In genomic region chr13:112016280-112016679, GRCm38 (mm10) we compare ENCODE assay signal across 21 mouse cellular contexts.
A peak's percentile ranks its signal among the peaks of the same experiment; 100 is the strongest.
DNase-seq lines count a peak whose midpoint lies in the region; ATAC-seq and TF ChIP-seq lines count a peak whose summit lies in the region.
"Had no signal": no experiment of that assay in that cellular context is flagged by ENCODE, and none has a peak within 500 bp of the region (broad histone marks: within the 10 kb centered on the region; RNA-seq: fewer than 3 reads in every experiment).

No protein-coding gene starts in this region.

- H3K4me3 ChIP-seq in MEL (ENCODE audit: control insufficient read depth in 1 of 2, insufficient read depth in 1 of 2, low read depth in 2 of 2, low read length in 2 of 2), result no peak overlapping the region
- H3K4me3 ChIP-seq in liver, embryonic 13.5 days (replicated peaks), result no peak overlapping the region
- H3K4me3 ChIP-seq: forebrain, embryonic 12.5 days; gastrocnemius, adult 2 months; heart, embryonic 10.5 days; lung, embryonic 15.5 days; myocyte; neural tube, embryonic 13.5 days had no signal

- peaks cover 0 to 2% of the 10 kb centered on the region in 2 experiments; a peak in 2 of 4 replicates for H3K27me3 ChIP-seq in MEL (ENCODE audit: control insufficient read depth in 1 of 2, insufficient read depth in 2 of 2, low read length in 2 of 2)
- peaks cover 4% of the 10 kb centered on the region for H3K27me3 ChIP-seq in liver, embryonic 13.5 days
- H3K27me3 ChIP-seq: forebrain, embryonic 12.5 days; lung, embryonic 15.5 days; neural tube, embryonic 13.5 days had no signal

- no peak for TF ChIP-seq POLR2A in MEL (IDR thresholded peaks at IDR 0.05; ENCODE audit: control insufficient read depth in 1 of 2, insufficient read depth in 1 of 2, low read depth in 1 of 2, low read length in 2 of 2, poor library complexity in 1 of 2)

- H3K9ac ChIP-seq in MEL (ENCODE audit: control insufficient read depth, low read depth, low read length, poor library complexity, severe bottlenecking), result no peak overlapping the region
- peak overlapping the region; percentile 45 for H3K9ac ChIP-seq in liver, embryonic 13.5 days
- H3K9ac ChIP-seq: forebrain, embryonic 12.5 days; hindbrain, embryonic 14.5 days; lung, embryonic 15.5 days; neural tube, embryonic 13.5 days had no signal

- H3K9me3 ChIP-seq in MEL (replicated peaks; ENCODE audit: insufficient read depth, low read length), result no peaks in the 10 kb centered on the region
- 0 out of 2 replicates have a peak, but pooled peaks cover 3% of the 10 kb centered on the region for H3K9me3 ChIP-seq in liver, embryonic 13.5 days (replicated peaks)
- H3K9me3 ChIP-seq: forebrain, embryonic 12.5 days; lung, embryonic 15.5 days; neural tube, embryonic 13.5 days had no signal

- no peak for TF ChIP-seq CTCF in MEL (IDR thresholded peaks at IDR 0.05 in 2 of 3, conservative IDR thresholded peaks at IDR 0.05 in 1 of 3; ENCODE audit: control insufficient read depth in 1 of 3, insufficient read depth in 1 of 3, low read depth in 2 of 3, low read length in 3 of 3, poor library complexity in 1 of 3, severe bottlenecking in 1 of 3)

- H3K36me3 ChIP-seq in MEL (ENCODE audit: control insufficient read depth in 1 of 2, insufficient read depth in 2 of 2, low read length in 2 of 2), result no peaks in the 10 kb centered on the region
- no peaks in the 10 kb centered on the region for H3K36me3 ChIP-seq in liver, embryonic 13.5 days
- H3K36me3 ChIP-seq: forebrain, embryonic 12.5 days; heart, embryonic 10.5 days; lung, embryonic 15.5 days; neural tube, embryonic 13.5 days had no signal

- no peak for DNase-seq in MEL (ENCODE audit: low read depth, low spot score)
- DNase-seq in liver, embryonic 13.5 days, result peak; percentile 60
- DNase-seq in layer of hippocampus, adult 11-12 months (ENCODE audit: low spot score), result no peak
- DNase-seq in left cerebral cortex, adult 9 months (ENCODE audit: low spot score in 2 of 2), result no peak
- no peak for DNase-seq in right cerebral cortex, postnatal 4 days
- DNase-seq: adrenal gland, postnatal 10 days; cerebellum, adult 9-11 months; gastrocnemius, adult 2 months; heart, postnatal 4 days; kidney, adult 2 months; kidney, postnatal 10 days; lung, postnatal 36 days had no signal

- peak overlapping the region; percentile 19; the same call in 1 of the 2 replicates for H3K4me2 ChIP-seq in liver, embryonic 13.5 days
- H3K4me2 ChIP-seq: forebrain, embryonic 12.5 days; hindbrain, embryonic 14.5 days; lung, embryonic 15.5 days; neural tube, embryonic 13.5 days had no signal

- TF ChIP-seq RAD21 in MEL (IDR thresholded peaks at IDR 0.05; ENCODE audit: low read depth, low read length), result no peak

- no peaks in the 10 kb centered on the region for H3K4me1 ChIP-seq in MEL (ENCODE audit: control insufficient read depth in 1 of 2, insufficient read depth in 2 of 2, low read length in 2 of 2)
- H3K4me1 ChIP-seq in liver, embryonic 13.5 days (replicated peaks), result peaks cover 43% of the 10 kb centered on the region
- H3K4me1 ChIP-seq: forebrain, embryonic 12.5 days; heart, embryonic 10.5 days; lung, embryonic 15.5 days; neural tube, embryonic 13.5 days had no signal

- peak; percentile 34; the same call in 1 of the 2 replicates for ATAC-seq in common myeloid progenitor, adult 5-6 weeks (replicated peaks; ENCODE audit: low read depth, poor library complexity, severe bottlenecking)
- peak; percentile 81 for ATAC-seq in liver, embryonic 13.5 days (ENCODE audit: low read depth)
- ATAC-seq in megakaryocyte-erythroid progenitor cell, adult 5-6 weeks (replicated peaks; ENCODE audit: low FRiP score, low TSS enrichment, poor library complexity, severe bottlenecking), result peak; percentile 55
- ATAC-seq: midbrain, embryonic 16.5 days had no signal

- H3K27ac ChIP-seq in MEL (ENCODE audit: control insufficient read depth, low read depth, low read length), result no peak overlapping the region
- H3K27ac ChIP-seq in liver, embryonic 13.5 days, result peak overlapping the region; percentile 79
- H3K27ac ChIP-seq: forebrain, embryonic 12.5 days; gastrocnemius, adult 2 months; heart, embryonic 10.5 days; hindbrain, embryonic 14.5 days; lung, embryonic 15.5 days; neural tube, embryonic 13.5 days had no signal

- no peak for TF ChIP-seq EP300 in MEL (IDR thresholded peaks at IDR 0.05; ENCODE audit: low read depth in 1 of 2, low read length in 2 of 2)

- no peaks in the 10 kb centered on the region for H3K79me2 ChIP-seq in MEL (ENCODE audit: control insufficient read depth, insufficient read depth, low read length, poor library complexity)

TF ChIP-seq in MEL, 35 proteins besides CTCF, POLR2A, EP300 and RAD21:
- TF ChIP-seq GABPA (IDR thresholded peaks at IDR 0.05; ENCODE audit: low read depth, low read length) (no peak), MYC (IDR thresholded peaks at IDR 0.05; ENCODE audit: low read depth, low read length) (no peak), TAL1 (IDR thresholded peaks at IDR 0.05; ENCODE audit: low read length) (peak; percentile 35), TCF12 (IDR thresholded peaks at IDR 0.05; ENCODE audit: low read depth, low read length) (peak; percentile 39; the same call in 1 of the 2 replicates), USF1 (IDR thresholded peaks at IDR 0.05; ENCODE audit: low read depth, low read length) (no peak)
